Mouse (Mus musculus) A20 (cell line): ENCODE measurements around the gene Casq2.
A peak's percentile ranks its signal among the peaks of the same experiment; 100 is the strongest.

Experiments
- DNase-seq: peaks from one replicate; pipeline ENCODE4 v3.0.0-alpha.2; 2011; ENCODE audit warnings: low read depth, low spot score

Casq2 gene

GRCm38 (mm10) chr3:102081862-102082261 is 4.4 kb upstream of the Casq2 start:
- DNase-seq = peak; percentile 50

- no peak for DNase-seq
Observed at GRCm38 (mm10) chr3:102083589-102084230, 2.5 kb upstream of the Casq2 start.

GRCm38 (mm10) chr3:102084833-102085491 is 1.3 kb upstream of the Casq2 start:
- DNase-seq = no peak

- no peak for DNase-seq
Observed at GRCm38 (mm10) chr3:102085719-102086118, 496 bp upstream of the Casq2 start.

GRCm38 (mm10) chr3:102094841-102095240 is 8.6 kb downstream of the Casq2 start:
- no peak for DNase-seq

- DNase-seq = no peak
Observed at GRCm38 (mm10) chr3:102095412-102095811, 9.2 kb downstream of the Casq2 start.

- DNase-seq = no peak
Observed at GRCm38 (mm10) chr3:102096366-102096765, 10.2 kb downstream of the Casq2 start.

- DNase-seq = no peak
Observed at GRCm38 (mm10) chr3:102096976-102097375, 10.8 kb downstream of the Casq2 start.

- DNase-seq = no peak
Observed at GRCm38 (mm10) chr3:102099242-102099641, 13.0 kb downstream of the Casq2 start.

- DNase-seq = no peak
Observed at GRCm38 (mm10) chr3:102099793-102100192, 13.6 kb downstream of the Casq2 start.

- DNase-seq = no peak
Observed at GRCm38 (mm10) chr3:102101445-102101844, 15.2 kb downstream of the Casq2 start.

- no peak for DNase-seq
Observed at GRCm38 (mm10) chr3:102103811-102104565, 17.8 kb downstream of the Casq2 start.

GRCm38 (mm10) chr3:102108201-102108600 is 22.0 kb downstream of the Casq2 start:
- DNase-seq = no peak

GRCm38 (mm10) chr3:102111979-102112599 is 25.9 kb downstream of the Casq2 start:
- DNase-seq = no peak

- DNase-seq = no peak
Observed at GRCm38 (mm10) chr3:102120947-102121346, 34.7 kb downstream of the Casq2 start.

GRCm38 (mm10) chr3:102122046-102122445 is 35.8 kb downstream of the Casq2 start:
- DNase-seq = no peak

- DNase-seq = no peak
Observed at GRCm38 (mm10) chr3:102123654-102124053, 37.4 kb downstream of the Casq2 start.

GRCm38 (mm10) chr3:102125546-102125945 is 39.3 kb downstream of the Casq2 start:
- DNase-seq = no peak

GRCm38 (mm10) chr3:102127114-102127513 is 40.9 kb downstream of the Casq2 start:
- no peak for DNase-seq

- DNase-seq = no peak
Observed at GRCm38 (mm10) chr3:102128242-102128641, 42.0 kb downstream of the Casq2 start.

- DNase-seq = peak; percentile 6
Observed at GRCm38 (mm10) chr3:102130478-102130877, 44.3 kb downstream of the Casq2 start.

GRCm38 (mm10) chr3:102131627-102132324 is 45.6 kb downstream of the Casq2 start:
- no peak for DNase-seq
